Mouse (Mus musculus) CH12.LX (cell line): ENCODE measurements around the gene Tpr. TPM values are rescaled to one million over a fixed set of nuclear protein-coding genes. Genes with fewer than 3 reads are reported as not detected.

Source experiments
- DNase-seq: peaks from one replicate; pipeline ENCODE4 v3.0.0-alpha.2; 2013; ENCODE audit errors: extremely low read depth
- H3K27ac ChIP-seq: 2 replicates; pipeline ENCODE4 v1.5.1; 2012; ENCODE audit warnings: low read depth, mild to moderate bottlenecking, control low read depth, moderate library complexity; ENCODE audit not compliant: insufficient read depth
- H3K27me3 ChIP-seq: replicated peaks from 2 replicates; pipeline ENCODE3; 2012; ENCODE audit warnings: inconsistent platforms
- H3K36me3 ChIP-seq, 2 experiments: replicated peaks in 1 of 2; 2 replicates each; pipeline versions ENCODE3 to v1.6.1; 2012; ENCODE audit warnings: inconsistent platforms in 1 of 2, low read length in 1 of 2, mild to moderate bottlenecking in 1 of 2, mixed read lengths in 1 of 2, moderate library complexity in 1 of 2; ENCODE audit not compliant: control insufficient read depth in 1 of 2, insufficient read depth in 1 of 2
- H3K4me1 ChIP-seq, 2 experiments: 2 replicates each; pipeline ENCODE4 v1.6.1; 2012; ENCODE audit warnings: inconsistent platforms in 1 of 2, moderate library complexity in 1 of 2; ENCODE audit not compliant: insufficient read depth in 2 of 2, control insufficient read depth in 1 of 2
- H3K4me2 ChIP-seq: 2 replicates; pipeline ENCODE4 v1.6.1; 2012; ENCODE audit warnings: low read depth, mild to moderate bottlenecking, control low read depth; ENCODE audit not compliant: poor library complexity, insufficient read depth, severe bottlenecking
- H3K4me3 ChIP-seq, 3 experiments: fragments of 150-350 bp in 1 of 3; sonication (generic) in 1 of 3; replicated peaks in 1 of 3; 2 replicates each; pipeline versions ENCODE3 to v1.5.1; 2011 to 2012; ENCODE audit warnings: low read depth in 2 of 3, low read length in 2 of 3, mild to moderate bottlenecking in 2 of 3, moderate library complexity in 2 of 3, control low read depth in 1 of 3, improper control_type of control experiment in 1 of 3, inconsistent platforms in 1 of 3, mixed read lengths in 1 of 3; ENCODE audit not compliant: poor library complexity in 1 of 3
- H3K79me2 ChIP-seq: replicated peaks from 2 replicates; pipeline ENCODE4 v1.6.1; 2012; ENCODE audit warnings: mild to moderate bottlenecking, moderate library complexity; ENCODE audit not compliant: control insufficient read depth, poor library complexity, insufficient read depth, severe bottlenecking; ENCODE audit errors: extremely low read depth
- H3K9ac ChIP-seq: 2 replicates; pipeline ENCODE4 v1.6.1; 2012; ENCODE audit warnings: low read depth, mild to moderate bottlenecking, control low read depth, moderate library complexity; ENCODE audit not compliant: insufficient read depth
- H3K9me3 ChIP-seq: replicated peaks from 2 replicates; pipeline ENCODE3; 2012; ENCODE audit warnings: low read length, inconsistent platforms, mixed read lengths
- BHLHE40 ChIP-seq: IDR thresholded peaks from 2 replicates; pipeline ENCODE4 v1.6.1; 2011; ENCODE audit warnings: mild to moderate bottlenecking, low read depth, low read length, improper control_type of control experiment
- CHD1 ChIP-seq: IDR thresholded peaks from 2 replicates; pipeline ENCODE4 v1.6.1; 2012; ENCODE audit warnings: low read depth, low read length, improper control_type of control experiment, inconsistent platforms
- CHD2 ChIP-seq: IDR thresholded peaks from 2 replicates; pipeline ENCODE4 v1.6.1; 2011; ENCODE audit warnings: low read length, improper control_type of control experiment
- CTCF ChIP-seq, 2 experiments: IDR thresholded peaks in 1 of 2; conservative IDR thresholded peaks in 1 of 2; 2 replicates each; pipeline ENCODE4 v1.5.1; 2011 to 2012; ENCODE audit warnings: low read depth in 2 of 2, low read length in 2 of 2, improper control_type of control experiment in 1 of 2, inconsistent platforms in 1 of 2, mild to moderate bottlenecking in 1 of 2, moderate library complexity in 1 of 2
- ELF1 ChIP-seq: IDR thresholded peaks from 2 replicates; pipeline ENCODE4 v1.6.1; 2014; ENCODE audit warnings: low read depth, mild to moderate bottlenecking, inconsistent platforms, low read length, improper control_type of control experiment
- EP300 ChIP-seq: IDR thresholded peaks from 2 replicates; pipeline ENCODE4 v1.6.1; 2011; ENCODE audit warnings: low read length, improper control_type of control experiment
- ETS1 ChIP-seq: conservative IDR thresholded peaks from 2 replicates; pipeline ENCODE4 v1.6.1; 2012; ENCODE audit warnings: low read depth, mild to moderate bottlenecking, inconsistent platforms, low read length, improper control_type of control experiment, moderate library complexity
- GABPA ChIP-seq: IDR thresholded peaks from 2 replicates; pipeline ENCODE4 v1.6.1; 2012; ENCODE audit warnings: low read depth, low read length, improper control_type of control experiment, inconsistent platforms; ENCODE audit not compliant: insufficient replicate concordance
- HCFC1 ChIP-seq: IDR thresholded peaks from 2 replicates; pipeline ENCODE4 v1.6.1; 2012; ENCODE audit warnings: low read depth, mild to moderate bottlenecking, inconsistent platforms, low read length, improper control_type of control experiment
- IRF4 ChIP-seq: IDR thresholded peaks from 2 replicates; pipeline ENCODE4 v1.6.1; 2014; ENCODE audit warnings: low read depth, mild to moderate bottlenecking, inconsistent platforms, low read length, improper control_type of control experiment
- JUND ChIP-seq: conservative IDR thresholded peaks from 2 replicates; pipeline ENCODE4 v1.6.1; 2011; ENCODE audit warnings: low read depth, low read length, improper control_type of control experiment
- MAFK ChIP-seq: IDR thresholded peaks from 2 replicates; pipeline ENCODE4 v1.6.1; 2011; ENCODE audit warnings: low read length, improper control_type of control experiment; ENCODE audit not compliant: insufficient replicate concordance
- MAX ChIP-seq: IDR thresholded peaks from 2 replicates; pipeline ENCODE4 v1.6.1; 2011; ENCODE audit warnings: low read length, improper control_type of control experiment
- MEF2A ChIP-seq: IDR thresholded peaks from 2 replicates; pipeline ENCODE4 v1.6.1; 2014; ENCODE audit warnings: low read depth, mild to moderate bottlenecking, inconsistent platforms, low read length, improper control_type of control experiment, borderline replicate concordance
- MXI1 ChIP-seq: IDR thresholded peaks from 2 replicates; pipeline ENCODE4 v1.6.1; 2011; ENCODE audit warnings: mild to moderate bottlenecking, low read depth, low read length, improper control_type of control experiment
- MYC ChIP-seq: IDR thresholded peaks from 2 replicates; pipeline ENCODE4 v1.6.1; 2011; ENCODE audit warnings: low read depth, mild to moderate bottlenecking, improper control_type of control experiment, low read length
- NRF1 ChIP-seq: IDR thresholded peaks from 2 replicates; pipeline ENCODE4 v1.6.1; 2014; ENCODE audit warnings: low read depth, mild to moderate bottlenecking, inconsistent platforms, low read length, improper control_type of control experiment, moderate library complexity
- POLR2A ChIP-seq: IDR thresholded peaks from 2 replicates; pipeline ENCODE4 v1.6.1; 2011; ENCODE audit warnings: low read depth, mild to moderate bottlenecking, improper control_type of control experiment, low read length
- RCOR1 ChIP-seq: conservative IDR thresholded peaks from 2 replicates; pipeline ENCODE4 v1.6.1; 2012; ENCODE audit warnings: low read depth, mild to moderate bottlenecking, inconsistent platforms, low read length, improper control_type of control experiment
- SIN3A ChIP-seq: IDR thresholded peaks from 2 replicates; pipeline ENCODE4 v1.6.1; 2012; ENCODE audit warnings: low read length, improper control_type of control experiment, inconsistent platforms
- TBP ChIP-seq: conservative IDR thresholded peaks from 2 replicates; pipeline ENCODE4 v1.6.1; 2011; ENCODE audit warnings: low read depth, low read length, improper control_type of control experiment
- TCF12 ChIP-seq: IDR thresholded peaks from 2 replicates; pipeline ENCODE4 v1.6.1; 2014; ENCODE audit warnings: low read depth, mild to moderate bottlenecking, inconsistent platforms, low read length, improper control_type of control experiment
- USF1 ChIP-seq: IDR thresholded peaks from 2 replicates; pipeline ENCODE4 v1.6.1; 2014; ENCODE audit warnings: low read depth, mild to moderate bottlenecking, inconsistent platforms, low read length, improper control_type of control experiment
- USF2 ChIP-seq: conservative IDR thresholded peaks from 2 replicates; pipeline ENCODE4 v1.6.1; 2011; ENCODE audit warnings: low read depth, low read length, improper control_type of control experiment
- ZMIZ1 ChIP-seq: IDR thresholded peaks from 2 replicates; pipeline ENCODE4 v1.6.1; 2012; ENCODE audit warnings: low read depth, mild to moderate bottlenecking, inconsistent platforms, low read length, improper control_type of control experiment
- ZNF384 ChIP-seq: IDR thresholded peaks from 2 replicates; pipeline ENCODE4 v1.6.1; 2012; ENCODE audit warnings: low read depth, low read length, improper control_type of control experiment, inconsistent platforms
- dilution Hi-C: fragments of 300-500 bp; cut with MboI; formaldehyde crosslinking; loops from 2 replicates; pipeline ENCODE4 v1.14.3; 2020; ENCODE audit warnings: low sequenced_read_pairs; ENCODE audit not compliant: extremely low pct_unique_long_range_greater_than_20kb, extremely low pct_ligation_motif_present
- in situ Hi-C: fragments of 300-500 bp; cut with MboI; formaldehyde crosslinking; loops from 3 replicates; pipeline ENCODE4 v1.14.3; 2019; ENCODE audit warnings: low sequenced_read_pairs, low pct_ligation_motif_present, low pct_unique_long_range_greater_than_20kb, mixed read lengths
- polyA plus RNA-seq: library from polyadenylated mRNA; unstranded; fragments of >175 nt; gene quantifications from 2 replicates; pipeline ENCODE4 v1.2.1, GENCODE M21; 2012; ENCODE audit warnings: low read depth; ENCODE audit not compliant: insufficient read length
- total RNA-seq, 2 experiments: library from RNA; depleted of rRNA; stranded (reverse); fragments of 300-350 nt in 1 of 2; fragments of >200 nt in 1 of 2; gene quantifications; 2 replicates each; pipeline ENCODE4 v1.2.3; 2012 to 2014

The Tpr gene
- total and polyA plus RNA-seq, 3 experiments: 135 to 291 (median 200) TPM

DNA sequence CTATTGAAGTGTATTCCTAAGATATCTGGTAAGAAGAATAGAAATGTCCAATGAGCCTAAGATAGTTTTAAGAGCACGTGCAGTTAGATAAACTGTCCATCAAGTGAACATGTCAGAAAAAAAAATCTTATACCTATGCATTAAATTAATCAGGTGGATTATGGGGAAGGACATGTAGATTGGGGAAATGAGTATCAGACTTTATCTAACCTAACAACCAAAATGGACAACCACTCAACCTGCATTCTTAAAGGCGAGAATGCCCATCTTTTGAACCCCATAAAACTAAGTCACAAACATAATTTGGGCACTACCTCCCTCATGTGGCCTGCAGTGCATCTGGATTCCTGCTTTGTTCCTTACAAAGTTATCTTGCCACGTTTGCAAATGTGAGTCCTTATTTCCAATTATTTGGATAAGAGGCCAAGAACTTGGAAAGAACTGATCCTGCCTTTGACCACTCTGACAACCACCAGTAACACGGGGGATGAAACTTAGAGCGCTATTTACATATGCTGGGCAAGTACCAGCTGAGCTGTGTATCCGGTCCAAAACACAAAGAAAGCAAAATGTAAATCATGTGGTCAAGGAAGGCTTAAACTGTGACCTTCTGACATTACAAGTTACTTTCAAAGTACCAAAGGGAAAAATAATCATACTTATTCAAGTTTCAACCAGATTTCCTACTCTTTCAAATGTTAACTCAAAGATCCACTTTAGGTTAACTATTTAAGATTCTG, 3.1 kb upstream of the Tpr start:
- H3K36me3 ChIP-seq: peaks cover 11 to 36% of the 10 kb centered on the region in 2 experiments
- peak; percentile 78 for DNase-seq
- H3K4me3 ChIP-seq: no peak overlapping the region
- H3K9me3 ChIP-seq: peaks cover 3% of the 10 kb centered on the region
- dilution Hi-C loops (no loop called here), in situ Hi-C loops (loop anchor here (25.0 kb wide), 1 partner anchor 552 kb away; no protein-coding TSS in a partner anchor)
- peaks cover 9 to 46% of the 10 kb centered on the region in 2 experiments for H3K4me1 ChIP-seq
- peaks cover 21% of the 10 kb centered on the region for H3K79me2 ChIP-seq
- peak overlapping the region; percentile 30 for H3K9ac ChIP-seq
- peak overlapping the region; percentile 92 for H3K4me2 ChIP-seq
- TF ChIP-seq BHLHE40: peak; percentile 78
- 0 out of 2 replicates have a peak, but pooled peaks have one; percentile 60 for TF ChIP-seq MYC
- peak; percentile 95 for TF ChIP-seq EP300
- no peak for TF ChIP-seq USF2
- 0 out of 2 replicates have a peak, but pooled peaks have one; percentile 27 for TF ChIP-seq ZMIZ1
- peak; percentile 93 for TF ChIP-seq SIN3A
- no peak for TF ChIP-seq ELF1
- peak; percentile 23 for TF ChIP-seq ZNF384
- peak; percentile 29; the same call in 1 of the 2 replicates for TF ChIP-seq MAX
- peak; percentile 38 for TF ChIP-seq JUND
- TF ChIP-seq TCF12: peak; percentile 30
- peak; percentile 10; the same call in 1 of the 2 replicates for TF ChIP-seq RCOR1
- TF ChIP-seq ETS1: peak; percentile 98
- TF ChIP-seq MEF2A: peak; percentile 79; the same call in 1 of the 2 replicates
- TF ChIP-seq NRF1: no peak
- TF ChIP-seq CHD2: peak; percentile 10; the same call in 1 of the 2 replicates
- TF ChIP-seq MXI1: peak; percentile 45
- peak; percentile 73 for TF ChIP-seq IRF4
- no peak for TF ChIP-seq POLR2A
- peak; percentile 94; the same call in 1 of the 2 replicates for TF ChIP-seq CHD1
- no peak for TF ChIP-seq CTCF (conservative IDR thresholded peaks at IDR 0.05 in 1 of 2, IDR thresholded peaks at IDR 0.05 in 1 of 2; ENCODE audit: low read depth in 2 of 2, low read length in 2 of 2)
- peak; percentile 83 for TF ChIP-seq MAFK
- no peak for TF ChIP-seq GABPA
- no peak for TF ChIP-seq USF1
- TF ChIP-seq HCFC1: peak; percentile 19; the same call in 1 of the 2 replicates
- TF ChIP-seq TBP: 0 out of 2 replicates have a peak, but pooled peaks have one; percentile 47
- no peaks in the 10 kb centered on the region for H3K27me3 ChIP-seq
- H3K27ac ChIP-seq: peak overlapping the region; percentile 96
